Mouse (Mus musculus): ENCODE data around the gene Enho. TPM values are rescaled to one million over a fixed set of nuclear protein-coding genes. Genes with fewer than 3 reads are reported as not detected.

The Enho gene
- polyA plus RNA-seq, 1 experiment from 2014 or later, result 92.0 TPM

Other genes starting within 250 kb of the Enho start
- gene Kif24, start 175.4 kb downstream of the Enho start, polyA plus RNA-seq (2015; fragmentation: Nextera tagmentation; extraction: Ambion mirVana), result 4.6 and 5.1 TPM in 2 replicates
- 58.0 and 60.4 TPM in 2 replicates for gene Nudt2, start 175.2 kb downstream of the Enho start, polyA plus RNA-seq (2015; fragmentation: Nextera tagmentation; extraction: Ambion mirVana)
- 7.0 TPM in 2 replicates for gene AI464131, start 137.2 kb downstream of the Enho start, polyA plus RNA-seq (2015; fragmentation: Nextera tagmentation; extraction: Ambion mirVana)
- gene 1110017D15Rik, start 123.0 kb downstream of the Enho start, polyA plus RNA-seq (2015; fragmentation: Nextera tagmentation; extraction: Ambion mirVana), result 9.8 and 17.9 TPM in 2 replicates
- gene Fam219a, start 70.8 kb downstream of the Enho start, polyA plus RNA-seq (2015; fragmentation: Nextera tagmentation; extraction: Ambion mirVana), result 16.7 and 18.1 TPM in 2 replicates
- 3.2 and 5.0 TPM in 2 replicates for gene Dnaic1, start 70.5 kb downstream of the Enho start, polyA plus RNA-seq (2015; fragmentation: Nextera tagmentation; extraction: Ambion mirVana)
- gene Cntfr, start 56.8 kb upstream of the Enho start, polyA plus RNA-seq (2015; fragmentation: Nextera tagmentation; extraction: Ambion mirVana), result 24.4 and 27.8 TPM in 2 replicates
- 47.6 and 48.5 TPM in 2 replicates for gene Il11ra1, start 59.7 kb upstream of the Enho start, polyA plus RNA-seq (2015; fragmentation: Nextera tagmentation; extraction: Ambion mirVana)
- 63.0 and 66.8 TPM in 2 replicates for gene Rpp25l, start 73.2 kb upstream of the Enho start, polyA plus RNA-seq (2015; fragmentation: Nextera tagmentation; extraction: Ambion mirVana)
- gene Dctn3, start 82.8 kb upstream of the Enho start, polyA plus RNA-seq (2015; fragmentation: Nextera tagmentation; extraction: Ambion mirVana), result 301 and 303 TPM in 2 replicates
- gene Arid3c, start 90.8 kb upstream of the Enho start, polyA plus RNA-seq (2015; fragmentation: Nextera tagmentation; extraction: Ambion mirVana), result 1.1 and 2.2 TPM in 2 replicates
- 36.6 and 42.8 TPM in 2 replicates for gene Galt, start 114.9 kb upstream of the Enho start, polyA plus RNA-seq (2015; fragmentation: Nextera tagmentation; extraction: Ambion mirVana)
- 58.9 and 62.0 TPM in 2 replicates for gene Sigmar1, start 115.8 kb upstream of the Enho start, polyA plus RNA-seq (2015; fragmentation: Nextera tagmentation; extraction: Ambion mirVana)
- 256 and 261 TPM in 2 replicates for gene Ccl27a, start 133.9 kb upstream of the Enho start, polyA plus RNA-seq (2015; fragmentation: Nextera tagmentation; extraction: Ambion mirVana)

Measured in hindbrain, embryonic 13.5 days (tissue).